Mouse (Mus musculus): ENCODE data around the gene Mgat4a.
"Not testable (repeated sequence)": the region's sequence is repeated elsewhere in the genome, so short reads cannot be mapped to it uniquely, and the experiment has no call there.

GRCm38 (mm10) chr1:37499395-37499794, 41.4 kb downstream of the Mgat4a start:
- not testable (repeated sequence) for TF ChIP-seq CTCF (IDR thresholded peaks at IDR 0.05 in 2 of 3, conservative IDR thresholded peaks at IDR 0.05 in 1 of 3; ENCODE audit: control insufficient read depth in 1 of 3, insufficient read depth in 1 of 3, low read depth in 2 of 3, low read length in 3 of 3, poor library complexity in 1 of 3, severe bottlenecking in 1 of 3); JUND (IDR thresholded peaks at IDR 0.05; ENCODE audit: low read depth, low read length)

Measured in MEL (cell line).